Mouse (Mus musculus) small intestine, adult 2 months (tissue): ENCODE data around the gene Olfr171.

Experiments
- CTCF ChIP-seq: fragments of 200-500 bp; IDR thresholded peaks from 2 replicates; pipeline ENCODE4 v1.5.1; 2012; ENCODE audit warnings: low read depth, mild to moderate bottlenecking, control low read depth, inconsistent platforms, low read length, moderate library complexity, mixed read lengths; ENCODE audit not compliant: insufficient replicate concordance, insufficient read length; ENCODE audit errors: extremely low read depth
- POLR2A ChIP-seq: fragments of 200-500 bp; IDR thresholded peaks from 2 replicates; pipeline ENCODE4 v1.6.1; 2012; ENCODE audit warnings: low read depth, mild to moderate bottlenecking, control low read depth, inconsistent platforms, low read length, moderate library complexity

DNA sequence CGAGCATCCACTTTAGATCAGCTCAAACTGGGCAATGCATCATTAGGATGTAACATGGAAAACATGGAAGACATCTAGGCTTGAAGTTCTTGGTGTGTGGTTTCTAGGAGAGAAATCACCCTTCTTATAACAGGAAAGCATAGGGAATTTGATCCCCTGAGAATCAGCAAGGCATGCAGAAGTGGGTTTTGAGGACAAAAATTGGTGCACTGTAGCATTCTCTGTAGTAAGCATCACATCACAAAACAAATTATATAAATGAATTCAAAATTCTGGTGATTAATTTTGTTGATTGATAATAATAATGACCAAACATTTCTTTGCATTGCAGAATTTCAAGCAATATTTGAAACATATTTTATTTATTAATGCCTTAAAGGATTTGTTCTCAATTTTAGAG is at the start of gene Olfr171:
- TF ChIP-seq CTCF (no peak), POLR2A (no peak)
